Mouse (Mus musculus): Measurements from ENCODE around the gene Adamts12. TPM values are rescaled to one million over a fixed set of nuclear protein-coding genes. Genes with fewer than 3 reads are reported as not detected.
A peak's percentile ranks its signal among the peaks of the same experiment; 100 is the strongest.

Gene Adamts12
- total RNA-seq, 1 experiment, result 0.85 TPM

- Histone ChIP-seq H3K27ac (ENCODE audit: insufficient read depth, low read depth, low read length, poor library complexity, severe bottlenecking) (no peak overlapping the region), H3K9me3 (ENCODE audit: control insufficient read depth, insufficient read depth, low read depth, low read length) (no peaks in the 10 kb centered on the region), H3K4me1 (ENCODE audit: control insufficient read depth in 2 of 2, insufficient read depth in 2 of 2, low read length in 2 of 2, poor library complexity in 1 of 2) (peaks cover 0 to 13% of the 10 kb centered on the region in 2 experiments; a peak in 1 of 4 replicates), H3K36me3 (ENCODE audit: control insufficient read depth, insufficient read depth, low read length, poor library complexity, severe bottlenecking) (no peaks in the 10 kb centered on the region), H3K9ac (ENCODE audit: insufficient read depth, low read depth, low read length, poor library complexity, severe bottlenecking) (no peak overlapping the region), H3K4me3 (ENCODE audit: insufficient read depth in 1 of 2, low read depth in 1 of 2, low read length in 2 of 2, poor library complexity in 1 of 2, severe bottlenecking in 1 of 2) (no peak overlapping the region)
- in situ Hi-C loops (cut with MboI; ENCODE audit: low sequenced_read_pairs in 2 of 2, unreplicated experiment in 2 of 2), result loop anchor here (10.0 to 25.0 kb wide), 2 partner anchors 276 to 349 kb away; partner anchors contain the start of gene Tars (in 1 of the 2)
- DNase-seq (ENCODE audit: low read depth, low spot score), result peak; percentile 31
- TF ChIP-seq MAFK (IDR thresholded peaks at IDR 0.05; ENCODE audit: insufficient read depth, low read depth, low read length), result no peak
- TF ChIP-seq CHD2 (IDR thresholded peaks at IDR 0.05; ENCODE audit: low read depth, low read length), result no peak
- no peak for TF ChIP-seq HCFC1 (IDR thresholded peaks at IDR 0.05; ENCODE audit: borderline replicate concordance, insufficient read depth, low read length)
- TF ChIP-seq ZC3H11A (IDR thresholded peaks at IDR 0.05; ENCODE audit: borderline replicate concordance, low read depth, low read length), result peak; percentile 71; the same call in 1 of the 2 replicates
- peak; percentile 86 for TF ChIP-seq ZNF384 (IDR thresholded peaks at IDR 0.05; ENCODE audit: low read depth, low read length)
Measured at GRCm38 (mm10) chr15:11038476-11038875, 26.1 kb upstream of the Adamts12 start.

DNA sequence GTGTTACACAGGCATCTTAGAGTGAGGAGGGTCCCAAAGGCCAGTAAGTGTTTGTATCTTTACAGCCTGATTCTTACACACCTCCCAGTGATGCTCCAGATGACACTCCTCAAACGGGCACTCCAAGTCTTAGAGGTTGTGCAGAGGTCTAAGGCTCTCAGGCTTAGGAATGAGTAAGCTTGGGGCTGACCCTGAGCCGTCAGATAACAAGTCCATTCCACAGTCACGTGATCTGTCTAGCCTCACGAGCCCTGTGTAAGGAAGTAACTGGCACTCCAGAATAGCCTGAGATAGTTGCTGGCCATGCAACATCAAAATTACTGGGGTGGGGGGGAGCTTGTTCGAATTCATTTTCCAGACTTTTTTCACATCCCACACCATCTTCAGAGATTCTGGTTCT, 24.5 kb upstream of the Adamts12 start:
- H3K36me3 ChIP-seq (ENCODE audit: control insufficient read depth, insufficient read depth, low read length, poor library complexity, severe bottlenecking), result no peaks in the 10 kb centered on the region
- in situ Hi-C loops (cut with MboI; ENCODE audit: low sequenced_read_pairs in 2 of 2, unreplicated experiment in 2 of 2), result loop anchor here in 1 of 2 experiments (25.0 kb wide), 1 partner anchor 347 kb away; the partner anchor contains the start of gene Tars
- DNase-seq (ENCODE audit: low read depth, low spot score), result no peak
- H3K4me3 ChIP-seq (ENCODE audit: insufficient read depth in 1 of 2, low read depth in 1 of 2, low read length in 2 of 2, poor library complexity in 1 of 2, severe bottlenecking in 1 of 2), result no peak overlapping the region
- H3K9me3 ChIP-seq (ENCODE audit: control insufficient read depth, insufficient read depth, low read depth, low read length), result no peaks in the 10 kb centered on the region
- peaks cover 0 to 13% of the 10 kb centered on the region in 2 experiments; a peak in 1 of 4 replicates for H3K4me1 ChIP-seq (ENCODE audit: control insufficient read depth in 2 of 2, insufficient read depth in 2 of 2, low read length in 2 of 2, poor library complexity in 1 of 2)
- TF ChIP-seq HCFC1 (IDR thresholded peaks at IDR 0.05; ENCODE audit: borderline replicate concordance, insufficient read depth, low read length) (no peak), ZNF384 (IDR thresholded peaks at IDR 0.05; ENCODE audit: low read depth, low read length) (no peak), ZC3H11A (IDR thresholded peaks at IDR 0.05; ENCODE audit: borderline replicate concordance, low read depth, low read length) (no peak), MAFK (IDR thresholded peaks at IDR 0.05; ENCODE audit: insufficient read depth, low read depth, low read length) (no peak), CHD2 (IDR thresholded peaks at IDR 0.05; ENCODE audit: low read depth, low read length) (no peak)
- H3K27ac ChIP-seq (ENCODE audit: insufficient read depth, low read depth, low read length, poor library complexity, severe bottlenecking), result no peak overlapping the region
- no peak overlapping the region for H3K9ac ChIP-seq (ENCODE audit: insufficient read depth, low read depth, low read length, poor library complexity, severe bottlenecking)

DNA sequence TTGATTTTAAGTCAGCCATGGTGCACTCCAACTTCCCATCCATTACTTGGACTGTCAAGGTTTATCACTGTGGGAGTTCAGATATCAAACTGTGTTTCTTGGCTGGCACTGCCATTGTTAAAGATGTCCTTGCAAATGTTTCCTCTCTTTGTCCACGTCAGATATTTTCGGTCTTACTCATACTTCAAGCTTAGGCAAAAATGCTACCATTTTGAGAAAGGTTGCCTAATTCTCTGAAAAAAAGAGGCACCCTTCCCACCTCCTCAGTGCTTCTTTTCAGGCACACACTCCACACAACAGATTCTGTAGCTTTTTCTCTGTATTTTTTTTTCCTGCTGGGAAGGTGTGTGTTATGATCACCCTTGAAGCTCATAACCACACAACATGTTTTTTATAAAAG, 23.4 kb upstream of the Adamts12 start:
- peaks cover 0 to 10% of the 10 kb centered on the region in 2 experiments; a peak in 1 of 4 replicates for H3K4me1 ChIP-seq (ENCODE audit: control insufficient read depth in 2 of 2, insufficient read depth in 2 of 2, low read length in 2 of 2, poor library complexity in 1 of 2)
- H3K36me3 ChIP-seq (ENCODE audit: control insufficient read depth, insufficient read depth, low read length, poor library complexity, severe bottlenecking), result no peaks in the 10 kb centered on the region
- in situ Hi-C loops (cut with MboI; ENCODE audit: low sequenced_read_pairs in 2 of 2, unreplicated experiment in 2 of 2), result loop anchor here in 1 of 2 experiments (25.0 kb wide), 1 partner anchor 346 kb away; the partner anchor contains the start of gene Tars
- H3K4me3 ChIP-seq (ENCODE audit: insufficient read depth in 1 of 2, low read depth in 1 of 2, low read length in 2 of 2, poor library complexity in 1 of 2, severe bottlenecking in 1 of 2), result no peak overlapping the region
- H3K9ac ChIP-seq (ENCODE audit: insufficient read depth, low read depth, low read length, poor library complexity, severe bottlenecking), result no peak overlapping the region
- DNase-seq (ENCODE audit: low read depth, low spot score), result no peak
- H3K27ac ChIP-seq (ENCODE audit: insufficient read depth, low read depth, low read length, poor library complexity, severe bottlenecking), result no peak overlapping the region
- H3K9me3 ChIP-seq (ENCODE audit: control insufficient read depth, insufficient read depth, low read depth, low read length), result no peaks in the 10 kb centered on the region
- TF ChIP-seq MAFK (IDR thresholded peaks at IDR 0.05; ENCODE audit: insufficient read depth, low read depth, low read length), result no peak
- no peak for TF ChIP-seq HCFC1 (IDR thresholded peaks at IDR 0.05; ENCODE audit: borderline replicate concordance, insufficient read depth, low read length)
- TF ChIP-seq ZC3H11A (IDR thresholded peaks at IDR 0.05; ENCODE audit: borderline replicate concordance, low read depth, low read length), result no peak
- no peak for TF ChIP-seq ZNF384 (IDR thresholded peaks at IDR 0.05; ENCODE audit: low read depth, low read length)
- TF ChIP-seq CHD2 (IDR thresholded peaks at IDR 0.05; ENCODE audit: low read depth, low read length), result no peak

GRCm38 (mm10) chr15:11042828-11043227, 21.8 kb upstream of the Adamts12 start:
- no peaks in the 10 kb centered on the region for H3K4me1 ChIP-seq (ENCODE audit: control insufficient read depth in 2 of 2, insufficient read depth in 2 of 2, low read length in 2 of 2, poor library complexity in 1 of 2)
- DNase-seq (ENCODE audit: low read depth, low spot score), result no peak
- TF ChIP-seq ZC3H11A (IDR thresholded peaks at IDR 0.05; ENCODE audit: borderline replicate concordance, low read depth, low read length) (no peak), HCFC1 (IDR thresholded peaks at IDR 0.05; ENCODE audit: borderline replicate concordance, insufficient read depth, low read length) (no peak), ZNF384 (IDR thresholded peaks at IDR 0.05; ENCODE audit: low read depth, low read length) (no peak), CHD2 (IDR thresholded peaks at IDR 0.05; ENCODE audit: low read depth, low read length) (no peak), MAFK (IDR thresholded peaks at IDR 0.05; ENCODE audit: insufficient read depth, low read depth, low read length) (no peak)
- no peak overlapping the region for H3K9ac ChIP-seq (ENCODE audit: insufficient read depth, low read depth, low read length, poor library complexity, severe bottlenecking)
- no peaks in the 10 kb centered on the region for H3K9me3 ChIP-seq (ENCODE audit: control insufficient read depth, insufficient read depth, low read depth, low read length)
- in situ Hi-C loops (cut with MboI; ENCODE audit: low sequenced_read_pairs in 2 of 2, unreplicated experiment in 2 of 2), result loop anchor here in 1 of 2 experiments (25.0 kb wide), 1 partner anchor 344 kb away; the partner anchor contains the start of gene Tars
- H3K27ac ChIP-seq (ENCODE audit: insufficient read depth, low read depth, low read length, poor library complexity, severe bottlenecking), result no peak overlapping the region
- no peak overlapping the region for H3K4me3 ChIP-seq (ENCODE audit: insufficient read depth in 1 of 2, low read depth in 1 of 2, low read length in 2 of 2, poor library complexity in 1 of 2, severe bottlenecking in 1 of 2)
- H3K36me3 ChIP-seq (ENCODE audit: control insufficient read depth, insufficient read depth, low read length, poor library complexity, severe bottlenecking), result no peaks in the 10 kb centered on the region
